Mouse (Mus musculus): Measurements from ENCODE around the gene Dhx35. TPM values are rescaled to one million over a fixed set of nuclear protein-coding genes. Genes with fewer than 3 reads are reported as not detected.

Dhx35 gene
- polyA plus RNA-seq, 1 experiment from 2014 or later, result 5.6 TPM

GRCm38 (mm10) chr2:158843287-158843686 lies 48.7 kb downstream of the Dhx35 start:
- 97% methylated on average over 3 of the region's 5 CpGs for WGBS (ENCODE audit: missing documents)
- Histone ChIP-seq H3K79me2 (ENCODE audit: inconsistent target) (no peaks in the 10 kb centered on the region), H3K4me3 (ENCODE audit: inconsistent target) (no peak overlapping the region), H3K36me3 (ENCODE audit: inconsistent target) (peaks cover 35% of the 10 kb centered on the region; the same call in 1 of the 2 replicates), H3K27ac (no peak overlapping the region)

GRCm38 (mm10) chr2:158845031-158845430 lies 50.4 kb downstream of the Dhx35 start:
- peaks cover 44% of the 10 kb centered on the region; the same call in 1 of the 2 replicates for H3K36me3 ChIP-seq (ENCODE audit: inconsistent target)
- H3K27ac ChIP-seq, result no peak overlapping the region
- WGBS (ENCODE audit: missing documents), result 98% methylated on average over 5 of the region's 5 CpGs
- H3K79me2 ChIP-seq (ENCODE audit: inconsistent target), result no peaks in the 10 kb centered on the region
- H3K4me3 ChIP-seq (ENCODE audit: inconsistent target), result no peak overlapping the region

DNA sequence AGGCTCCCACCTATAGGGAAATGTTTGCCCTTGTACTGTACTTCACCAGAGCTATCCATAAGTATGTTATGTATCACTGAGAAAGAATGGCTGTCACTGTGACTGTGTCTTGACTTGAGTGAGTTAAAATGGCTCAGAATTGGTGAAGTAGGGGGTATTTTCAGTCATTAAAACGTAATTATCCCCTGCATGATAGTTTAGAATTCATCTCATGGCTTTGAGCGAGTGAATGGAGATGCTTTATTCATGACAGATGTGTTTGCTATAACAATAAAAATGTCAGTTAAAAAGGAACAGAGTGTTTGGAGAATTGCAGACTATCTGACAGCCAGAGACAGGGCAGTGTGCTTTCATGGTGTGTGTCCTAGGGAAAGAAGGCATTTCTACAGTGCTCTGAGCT lies 51.6 kb downstream of the Dhx35 start:
- Histone ChIP-seq H3K36me3 (ENCODE audit: inconsistent target) (peaks cover 53% of the 10 kb centered on the region; the same call in 1 of the 2 replicates), H3K27ac (no peak overlapping the region), H3K4me3 (ENCODE audit: inconsistent target) (no peak overlapping the region), H3K79me2 (ENCODE audit: inconsistent target) (no peaks in the 10 kb centered on the region)
- WGBS (ENCODE audit: missing documents), result 91% methylated on average over 2 of the region's 2 CpGs

- Histone ChIP-seq H3K4me3 (ENCODE audit: inconsistent target) (no peak overlapping the region), H3K79me2 (ENCODE audit: inconsistent target) (no peaks in the 10 kb centered on the region), H3K36me3 (ENCODE audit: inconsistent target) (peaks cover 40% of the 10 kb centered on the region; the same call in 1 of the 2 replicates), H3K27ac (no peak overlapping the region)
- WGBS (ENCODE audit: missing documents), result 96% methylated on average over 3 of the region's 3 CpGs
Measured at GRCm38 (mm10) chr2:158847991-158848390, 53.4 kb downstream of the Dhx35 start.

- no peak overlapping the region for H3K4me3 ChIP-seq (ENCODE audit: inconsistent target)
- H3K36me3 ChIP-seq (ENCODE audit: inconsistent target), result peaks cover 30% of the 10 kb centered on the region; the same call in 1 of the 2 replicates
- no peaks in the 10 kb centered on the region for H3K79me2 ChIP-seq (ENCODE audit: inconsistent target)
- 92% methylated on average over 9 of the region's 9 CpGs for WGBS (ENCODE audit: missing documents)
- H3K27ac ChIP-seq, result no peak overlapping the region
Measured at GRCm38 (mm10) chr2:158849416-158849815, 54.8 kb downstream of the Dhx35 start.

GRCm38 (mm10) chr2:158852579-158852978 lies 58.0 kb downstream of the Dhx35 start:
- no peaks in the 10 kb centered on the region for H3K79me2 ChIP-seq (ENCODE audit: inconsistent target)
- 63% methylated on average over 2 of the region's 2 CpGs for WGBS (ENCODE audit: missing documents)
- no peak overlapping the region for H3K27ac ChIP-seq
- H3K4me3 ChIP-seq (ENCODE audit: inconsistent target), result no peak overlapping the region
- peaks cover 37% of the 10 kb centered on the region; the same call in 1 of the 2 replicates for H3K36me3 ChIP-seq (ENCODE audit: inconsistent target)

DNA sequence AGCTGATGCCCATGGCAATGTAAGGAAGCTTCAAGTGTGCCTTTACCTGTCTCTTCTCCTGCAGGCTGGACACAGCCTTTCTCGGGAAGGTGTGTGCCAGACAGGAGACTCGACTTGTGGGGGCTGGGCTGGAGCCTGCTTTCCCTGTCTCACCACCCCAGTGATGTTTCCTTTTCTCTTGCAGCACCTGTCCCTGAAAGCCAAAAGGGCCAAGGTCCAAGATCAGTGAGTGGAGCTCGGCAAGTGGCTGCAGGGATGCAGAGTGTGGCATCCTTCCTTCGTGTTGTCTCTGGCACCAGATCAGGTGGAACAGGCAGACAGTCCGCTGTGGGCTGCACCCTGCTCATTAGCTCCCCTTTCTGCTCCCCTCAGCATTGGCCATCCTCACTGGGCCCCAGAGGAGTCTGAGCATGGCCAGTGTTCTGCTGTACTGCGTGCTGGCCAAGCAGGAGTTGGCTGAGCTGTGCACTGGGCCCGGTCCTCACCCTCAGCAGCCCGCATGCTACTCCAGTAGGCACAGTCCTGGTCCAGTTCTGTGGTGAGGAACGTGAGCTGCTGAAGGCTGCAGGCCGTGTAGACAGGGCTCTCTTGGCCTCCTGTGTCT lies 62.4 kb downstream of the Dhx35 start:
- Histone ChIP-seq H3K27ac (no peak overlapping the region), H3K36me3 (ENCODE audit: inconsistent target) (peaks cover 20% of the 10 kb centered on the region; the same call in 1 of the 2 replicates), H3K79me2 (ENCODE audit: inconsistent target) (no peaks in the 10 kb centered on the region), H3K4me3 (ENCODE audit: inconsistent target) (no peak overlapping the region)
- WGBS (ENCODE audit: missing documents), result 93% methylated on average over 10 of the region's 10 CpGs

- Histone ChIP-seq H3K27ac (no peak overlapping the region), H3K4me3 (ENCODE audit: inconsistent target) (no peak overlapping the region), H3K36me3 (ENCODE audit: inconsistent target) (peaks cover 20% of the 10 kb centered on the region; the same call in 1 of the 2 replicates), H3K79me2 (ENCODE audit: inconsistent target) (no peaks in the 10 kb centered on the region)
- 96% methylated on average over 15 of the region's 15 CpGs for WGBS (ENCODE audit: missing documents)
Measured at GRCm38 (mm10) chr2:158857579-158857978, 63.0 kb downstream of the Dhx35 start.

DNA sequence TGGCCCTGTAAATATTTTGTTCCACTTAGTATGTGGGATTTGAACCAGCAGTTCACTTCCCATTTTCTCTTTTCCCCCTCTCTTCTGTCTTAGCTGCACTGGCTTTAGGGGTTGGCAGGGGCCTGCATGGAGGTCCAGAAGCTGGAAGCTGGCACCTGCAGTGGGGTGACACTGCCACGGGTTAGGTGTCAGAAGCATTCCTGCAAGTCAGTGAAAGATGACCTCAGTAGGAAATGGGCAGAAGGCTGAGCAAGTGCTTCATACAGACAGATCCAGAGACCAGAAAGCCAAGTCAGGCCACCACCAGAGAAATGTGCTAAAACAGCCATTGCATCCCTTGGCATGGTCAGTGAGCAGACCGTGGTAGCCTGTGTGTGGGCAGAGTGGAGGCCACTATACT lies 66.5 kb downstream of the Dhx35 start:
- 94% methylated on average over 2 of the region's 2 CpGs for WGBS (ENCODE audit: missing documents)
- no peak overlapping the region for H3K27ac ChIP-seq
- peaks cover 16% of the 10 kb centered on the region; the same call in 1 of the 2 replicates for H3K36me3 ChIP-seq (ENCODE audit: inconsistent target)
- no peak overlapping the region for H3K4me3 ChIP-seq (ENCODE audit: inconsistent target)
- H3K79me2 ChIP-seq (ENCODE audit: inconsistent target), result no peaks in the 10 kb centered on the region

DNA sequence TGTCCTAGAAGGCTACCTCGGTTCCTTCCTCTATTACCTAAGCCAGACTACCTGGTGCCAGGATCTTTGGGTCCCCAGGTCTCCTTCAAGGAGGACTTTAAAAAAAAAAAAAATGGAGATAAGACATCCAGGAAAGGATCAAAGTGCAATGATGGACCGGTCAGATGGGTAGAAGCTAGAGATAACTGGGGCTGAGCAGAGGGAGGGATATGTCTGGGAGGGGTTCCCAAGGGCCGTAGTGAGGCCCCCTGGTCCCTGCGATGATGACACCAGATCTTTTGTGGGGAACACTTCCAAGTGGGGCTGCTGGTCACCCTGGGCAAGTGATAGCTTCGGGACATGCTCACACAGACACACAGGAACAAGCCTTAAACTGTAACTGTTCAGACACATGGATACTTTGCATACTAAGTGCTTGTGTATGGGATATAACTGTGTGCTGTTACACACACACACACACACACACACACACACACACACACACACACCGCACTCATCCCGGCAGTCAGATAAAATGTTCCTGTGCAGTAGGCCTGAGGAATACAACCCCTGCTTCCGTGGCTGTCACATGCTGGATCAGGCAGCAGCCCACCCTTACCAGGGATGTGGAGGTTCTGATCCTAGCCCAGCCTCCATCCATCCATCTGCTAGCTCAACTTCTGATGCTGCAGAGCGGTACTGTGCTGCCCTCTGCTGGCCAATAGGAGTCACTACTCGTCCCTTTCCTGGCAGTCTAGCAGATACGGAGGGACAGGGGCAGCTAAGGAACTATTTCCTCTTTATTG lies 68.9 kb downstream of the Dhx35 start:
- Histone ChIP-seq H3K27ac (no peak overlapping the region), H3K36me3 (ENCODE audit: inconsistent target) (no peaks in the 10 kb centered on the region), H3K4me3 (ENCODE audit: inconsistent target) (no peak overlapping the region), H3K79me2 (ENCODE audit: inconsistent target) (no peaks in the 10 kb centered on the region)
- WGBS (ENCODE audit: missing documents), result 54% methylated on average over 11 of the region's 11 CpGs

DNA sequence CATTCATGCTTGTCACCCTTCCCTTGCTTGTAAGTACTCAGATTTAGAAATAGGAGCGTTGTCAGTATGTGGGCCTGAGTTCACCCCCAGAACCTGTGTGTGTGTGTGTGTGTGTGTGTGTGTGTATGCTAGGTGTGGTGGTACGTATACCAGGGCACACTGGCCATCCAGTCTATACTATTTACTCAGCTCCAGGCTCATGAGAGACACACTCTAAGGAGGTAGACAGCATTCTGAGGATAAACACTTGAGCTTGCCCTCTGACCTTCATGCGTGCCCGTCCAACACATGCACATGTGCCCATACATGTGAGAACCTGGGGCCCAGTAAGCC lies 69.5 kb downstream of the Dhx35 start:
- 72% methylated on average over 4 of the region's 4 CpGs for WGBS (ENCODE audit: missing documents)

GRCm38 (mm10) chr2:158865358-158865757 lies 70.8 kb downstream of the Dhx35 start:
- Histone ChIP-seq H3K36me3 (ENCODE audit: inconsistent target) (no peaks in the 10 kb centered on the region), H3K79me2 (ENCODE audit: inconsistent target) (no peaks in the 10 kb centered on the region)
- WGBS (ENCODE audit: missing documents), result 32% methylated on average over 10 of the region's 10 CpGs

More for the DNA sequence above, 69.5 kb downstream of the Dhx35 start:
- Histone ChIP-seq H3K4me3 (ENCODE audit: inconsistent target) (no peak overlapping the region), H3K79me2 (ENCODE audit: inconsistent target) (no peaks in the 10 kb centered on the region), H3K36me3 (ENCODE audit: inconsistent target) (no peaks in the 10 kb centered on the region), H3K27ac (no peak overlapping the region)

GRCm38 (mm10) chr2:158886571-158886970 lies 92.0 kb downstream of the Dhx35 start:
- 31% methylated on average over 5 of the region's 6 CpGs for WGBS (ENCODE audit: missing documents)
- no peak overlapping the region for H3K4me3 ChIP-seq (ENCODE audit: inconsistent target)
- no peak overlapping the region for H3K27ac ChIP-seq
- no peaks in the 10 kb centered on the region for H3K36me3 ChIP-seq (ENCODE audit: inconsistent target)
- H3K79me2 ChIP-seq (ENCODE audit: inconsistent target), result no peaks in the 10 kb centered on the region

More at GRCm38 (mm10) chr2:158865358-158865757, 70.8 kb downstream of the Dhx35 start:
- Histone ChIP-seq H3K4me3 (ENCODE audit: inconsistent target) (no peak overlapping the region), H3K27ac (no peak overlapping the region)

- no peak overlapping the region for H3K4me3 ChIP-seq (ENCODE audit: inconsistent target)
- H3K79me2 ChIP-seq (ENCODE audit: inconsistent target), result no peaks in the 10 kb centered on the region
- H3K36me3 ChIP-seq (ENCODE audit: inconsistent target), result no peaks in the 10 kb centered on the region
- no peak overlapping the region for H3K27ac ChIP-seq
- 90% methylated on average over 5 of the region's 5 CpGs for WGBS (ENCODE audit: missing documents)
Measured at GRCm38 (mm10) chr2:158888531-158888930, 93.9 kb downstream of the Dhx35 start.

- Histone ChIP-seq H3K36me3 (ENCODE audit: inconsistent target) (no peaks in the 10 kb centered on the region), H3K27ac (no peak overlapping the region), H3K4me3 (ENCODE audit: inconsistent target) (no peak overlapping the region), H3K79me2 (ENCODE audit: inconsistent target) (no peaks in the 10 kb centered on the region)
- 76% methylated on average over 11 of the region's 11 CpGs for WGBS (ENCODE audit: missing documents)
Measured at GRCm38 (mm10) chr2:158889201-158889600, 94.6 kb downstream of the Dhx35 start.
